Mouse (Mus musculus) bone marrow macrophage, adult 2 months (primary cell): Measurements from ENCODE around the gene Ctnnd2.

Source experiments
- CTCF ChIP-seq: IDR thresholded peaks from 2 replicates; pipeline ENCODE4 v1.5.1; 2012; ENCODE audit warnings: low read depth, mild to moderate bottlenecking, low read length, moderate library complexity
- POLR2A ChIP-seq: IDR thresholded peaks from 2 replicates; pipeline ENCODE4 v1.6.1; 2012; ENCODE audit warnings: mild to moderate bottlenecking, low read depth, low read length, borderline replicate concordance

GRCm38 (mm10) chr15:30628524-30628923 lies 456.1 kb downstream of the Ctnnd2 start:
- TF ChIP-seq CTCF, result no peak
- TF ChIP-seq POLR2A, result no peak
